9 mouse cellular contexts compared by ENCODE assay signal in genomic region chr11:74768045-74768444, GRCm38 (mm10). TPM values are rescaled to one million over a fixed set of nuclear protein-coding genes. Genes with fewer than 3 reads are reported as not detected.
DNase-seq lines count a peak whose midpoint lies in the region; ATAC-seq and TF ChIP-seq lines count a peak whose summit lies in the region.
"Had no signal": no experiment of that assay in that cellular context is flagged by ENCODE, and none has a peak within 500 bp of the region (broad histone marks: within the 10 kb centered on the region; RNA-seq: fewer than 3 reads in every experiment).

No protein-coding gene starts in this region.

- no peak for ATAC-seq in hindbrain, embryonic 13.5 days (ENCODE audit: low FRiP score)
- ATAC-seq in Patski, result no peak
- ATAC-seq in midbrain, postnatal 0 days (ENCODE audit: low FRiP score), result no peak

- peaks cover 20% of the 10 kb centered on the region for H3K4me1 ChIP-seq in hindbrain, embryonic 10.5 days (replicated peaks)
- peaks cover 26% of the 10 kb centered on the region for H3K4me1 ChIP-seq in hindbrain, embryonic 13.5 days (replicated peaks)
- H3K4me1 ChIP-seq in midbrain, postnatal 0 days (ENCODE audit: insufficient read depth, low read length), result peaks cover 5% of the 10 kb centered on the region

- no peaks in the 10 kb centered on the region for H3K9me3 ChIP-seq in hindbrain, embryonic 10.5 days
- H3K9me3 ChIP-seq in hindbrain, embryonic 13.5 days, result no peaks in the 10 kb centered on the region
- no peaks in the 10 kb centered on the region for H3K9me3 ChIP-seq in midbrain, postnatal 0 days (ENCODE audit: low read length)

- H3K4me3 ChIP-seq in hindbrain, embryonic 10.5 days, result no peak overlapping the region
- H3K4me3 ChIP-seq in hindbrain, embryonic 13.5 days, result no peak overlapping the region
- H3K4me3 ChIP-seq in midbrain, postnatal 0 days (ENCODE audit: low read depth, low read length), result no peak overlapping the region
- H3K4me3 ChIP-seq: erythroblast, embryonic 14.5 days had no signal

- POLR2A ChIA-PET in Patski (lab: Charles Lee), result no interaction called here

- WGBS in hindbrain, embryonic 10.5 days, result 41% methylated on average over 6 of the region's 6 CpGs
- 28% methylated on average over 6 of the region's 6 CpGs for WGBS in hindbrain, embryonic 13.5 days
- WGBS in midbrain, postnatal 0 days, result 26% methylated on average over 6 of the region's 6 CpGs

- peak; percentile 58 for TF ChIP-seq CTCF in Patski (IDR thresholded peaks at IDR 0.05)
- TF ChIP-seq CTCF in midbrain, postnatal 0 days (IDR thresholded peaks at IDR 0.05), result peak; percentile 59

- DNase-seq in hindbrain, embryonic 10.5 days (ENCODE audit: low spot score), result peak; percentile 43
- peak; percentile 60 for DNase-seq in CD4-positive helper T cell, adult 2 months (ENCODE audit: low read depth, low spot score)
- no peak for DNase-seq in Patski (ENCODE audit: low read depth, low spot score)
- DNase-seq in heart, postnatal 36 days, result peak; percentile 31 to 50
- DNase-seq in midbrain, postnatal 0 days (ENCODE audit: low spot score), result no peak
- DNase-seq in Muller cell, postnatal 12 days (ENCODE audit: inconsistent ontology term), result no peak
- no peak for DNase-seq in frontal cortex, postnatal 10 days (ENCODE audit: low spot score in 2 of 2)

- peaks cover under 1% of the 10 kb centered on the region for H3K36me3 ChIP-seq in hindbrain, embryonic 10.5 days
- H3K36me3 ChIP-seq in hindbrain, embryonic 13.5 days, result no peaks in the 10 kb centered on the region
- no peaks in the 10 kb centered on the region for H3K36me3 ChIP-seq in midbrain, postnatal 0 days (ENCODE audit: insufficient read depth, low read length)

- in situ Hi-C loops in Patski (cut with MboI; ENCODE audit: low pct_unique_long_range_greater_than_20kb), result no loop called here

- intact Hi-C loops in heart, postnatal 36 days (cut with DNase I), result loop anchor here (2.0 to 5.0 kb wide), 2 partner anchors 116 to 133 kb away; no protein-coding TSS in a partner anchor

- H3K27me3 ChIP-seq in hindbrain, embryonic 10.5 days (ENCODE audit: insufficient read depth, poor library complexity, severe bottlenecking), result no peaks in the 10 kb centered on the region
- H3K27me3 ChIP-seq in hindbrain, embryonic 13.5 days, result no peaks in the 10 kb centered on the region
- H3K27me3 ChIP-seq in Patski, result no peaks in the 10 kb centered on the region
- no peaks in the 10 kb centered on the region for H3K27me3 ChIP-seq in midbrain, postnatal 0 days (ENCODE audit: insufficient read depth, low read length)

- no peak overlapping the region for H3K9ac ChIP-seq in hindbrain, embryonic 13.5 days
- H3K9ac ChIP-seq in midbrain, postnatal 0 days (replicated peaks; ENCODE audit: low read length, poor library complexity, severe bottlenecking), result no peak overlapping the region

- H3K4me2 ChIP-seq in hindbrain, embryonic 13.5 days, result no peak overlapping the region
- no peak overlapping the region for H3K4me2 ChIP-seq in midbrain, postnatal 0 days (ENCODE audit: low read depth, low read length, poor library complexity, severe bottlenecking)

- no peak overlapping the region for H3K27ac ChIP-seq in hindbrain, embryonic 10.5 days
- no peak overlapping the region for H3K27ac ChIP-seq in hindbrain, embryonic 13.5 days
- no peak overlapping the region for H3K27ac ChIP-seq in midbrain, postnatal 0 days (ENCODE audit: low read depth, low read length)

- CTCF ChIA-PET in Patski (lab: Charles Lee), result interaction anchor here (1.2 to 1.9 kb wide), 2 partner anchors 15 to 47 kb away, joined by 3 to 4 read pairs; no protein-coding TSS in a partner anchor

RNA-seq across cellular contexts. Expression of gene Mettl16, which starts 2.6 kb away (rescaled TPM):
- polyA plus RNA-seq in hindbrain, embryonic 10.5 days (2016; fragmentation: Nextera tagmentation; extraction: Ambion mirVana), result 47.5 and 70.2 TPM in 2 replicates
- polyA plus RNA-seq in hindbrain, embryonic 13.5 days (2015; fragmentation: Nextera tagmentation; extraction: Ambion mirVana), result 53.8 and 55.4 TPM in 2 replicates
- 33.6 TPM for polyA plus RNA-seq in Patski (2021)
- 10 to 100 TPM; 13.0 to 13.8 TPM for total RNA-seq in heart, postnatal 36 days (2021)
- total RNA-seq in midbrain, postnatal 0 days (2014; rRNA removed), result 13.1 and 16.6 TPM in 2 replicates
- 23.3 and 28.7 TPM in 2 replicates for polyA plus RNA-seq in midbrain, postnatal 0 days (2015; fragmentation: Nextera tagmentation; extraction: Ambion mirVana)

RNA-seq across cellular contexts. Expression of gene Pafah1b1, which starts 43.6 kb away (rescaled TPM):
- 49.5 and 54.0 TPM in 2 replicates for polyA plus RNA-seq in hindbrain, embryonic 10.5 days (2016; fragmentation: Nextera tagmentation; extraction: Ambion mirVana)
- 62.2 and 75.3 TPM in 2 replicates for polyA plus RNA-seq in hindbrain, embryonic 13.5 days (2015; fragmentation: Nextera tagmentation; extraction: Ambion mirVana)
- 109 TPM for polyA plus RNA-seq in Patski (2021)
- total RNA-seq in heart, postnatal 36 days (2021), result 100 to 1,000 TPM; 201 to 204 TPM
- 206 and 269 TPM in 2 replicates for total RNA-seq in midbrain, postnatal 0 days (2014; rRNA removed)
- 63.4 and 79.2 TPM in 2 replicates for polyA plus RNA-seq in midbrain, postnatal 0 days (2015; fragmentation: Nextera tagmentation; extraction: Ambion mirVana)

Comparison
In these comparisons a context has a peak if more than half of its experiments do, and no peak if none do; other contexts are left out.
1. DNase-seq: peak in hindbrain, embryonic 10.5 days (single experiment), CD4-positive helper T cell, adult 2 months (single experiment) and heart, postnatal 36 days (2 of 2); none in Patski (single experiment), midbrain, postnatal 0 days (single experiment), Muller cell, postnatal 12 days (single experiment) and frontal cortex, postnatal 10 days (0 of 2).